Mouse (Mus musculus) limb, embryonic 11.5 days (tissue): Measurements from ENCODE around the gene Galnt4. TPM values are rescaled to one million over a fixed set of nuclear protein-coding genes. Genes with fewer than 3 reads are reported as not detected.
A peak's percentile ranks its signal among the peaks of the same experiment; 100 is the strongest.

Source experiments
- ATAC-seq: fragments of 200-750 bp; cut with Nextera tagmentation; 2 replicates; pipeline ENCODE4 v1.8.0; 2017; ENCODE audit warnings: low read depth; ENCODE audit not compliant: insufficient number of reproducible peaks, low FRiP score, low TSS enrichment
- DNase-seq: peaks from one replicate; pipeline ENCODE4 v3.0.0-alpha.2; 2015; ENCODE audit warnings: low spot score
- H3K27ac ChIP-seq: fragments of 300-500 bp; sonication (generic); replicated peaks from 2 replicates; pipeline ENCODE4 v1.5.1; 2014; ENCODE audit warnings: low read depth, mild to moderate bottlenecking, low read length
- H3K27me3 ChIP-seq: fragments of 300-500 bp; sonication (generic); 2 replicates; pipeline ENCODE4 v1.6.1; 2014; ENCODE audit warnings: mild to moderate bottlenecking, low read length, mixed read lengths; ENCODE audit not compliant: control insufficient read depth, insufficient read depth
- H3K36me3 ChIP-seq: fragments of 300-500 bp; sonication (generic); 2 replicates; pipeline ENCODE4 v1.6.1; 2014; ENCODE audit warnings: mild to moderate bottlenecking, low read length, moderate library complexity, mixed read lengths; ENCODE audit not compliant: control insufficient read depth, insufficient read depth
- H3K4me1 ChIP-seq: fragments of 300-500 bp; sonication (generic); 2 replicates; pipeline ENCODE4 v1.6.1; 2014; ENCODE audit warnings: low read length, mixed read lengths; ENCODE audit not compliant: control insufficient read depth, insufficient read depth
- H3K4me2 ChIP-seq: fragments of 300-500 bp; sonication (generic); 2 replicates; pipeline ENCODE4 v1.6.1; 2014; ENCODE audit warnings: low read depth, mild to moderate bottlenecking, moderate library complexity; ENCODE audit not compliant: severe bottlenecking
- H3K4me3 ChIP-seq: fragments of 300-500 bp; sonication (generic); 2 replicates; pipeline ENCODE4 v1.5.1; 2014; ENCODE audit warnings: low read depth, low read length
- H3K9ac ChIP-seq: fragments of 300-500 bp; sonication (generic); 2 replicates; pipeline ENCODE4 v1.6.1; 2014; ENCODE audit warnings: mild to moderate bottlenecking, low read length
- H3K9me3 ChIP-seq: fragments of 300-500 bp; sonication (generic); 2 replicates; pipeline ENCODE4 v1.6.1; 2016; ENCODE audit warnings: low read length; ENCODE audit not compliant: control insufficient read depth
- WGBS: fragments of 180-500 bp; shearing (Covaris S2); extraction: QIAGEN DNeasy Blood & Tissue Kit; methylation state at CpG from one replicate; pipeline ENCODE4 v1.1.7; 2014; 5-methylcytosine and 5-hydroxymethylcytosine counted together
- polyA plus RNA-seq: library from polyadenylated mRNA; unstranded; fragments of >200 nt; fragmentation: Nextera tagmentation; extraction: Ambion mirVana; gene quantifications from 2 replicates; pipeline ENCODE4 v1.2.1, GENCODE M21; 2014

Galnt4 gene
- polyA plus RNA-seq, 1 experiment from 2014 or later = 5.8 TPM

DNA sequence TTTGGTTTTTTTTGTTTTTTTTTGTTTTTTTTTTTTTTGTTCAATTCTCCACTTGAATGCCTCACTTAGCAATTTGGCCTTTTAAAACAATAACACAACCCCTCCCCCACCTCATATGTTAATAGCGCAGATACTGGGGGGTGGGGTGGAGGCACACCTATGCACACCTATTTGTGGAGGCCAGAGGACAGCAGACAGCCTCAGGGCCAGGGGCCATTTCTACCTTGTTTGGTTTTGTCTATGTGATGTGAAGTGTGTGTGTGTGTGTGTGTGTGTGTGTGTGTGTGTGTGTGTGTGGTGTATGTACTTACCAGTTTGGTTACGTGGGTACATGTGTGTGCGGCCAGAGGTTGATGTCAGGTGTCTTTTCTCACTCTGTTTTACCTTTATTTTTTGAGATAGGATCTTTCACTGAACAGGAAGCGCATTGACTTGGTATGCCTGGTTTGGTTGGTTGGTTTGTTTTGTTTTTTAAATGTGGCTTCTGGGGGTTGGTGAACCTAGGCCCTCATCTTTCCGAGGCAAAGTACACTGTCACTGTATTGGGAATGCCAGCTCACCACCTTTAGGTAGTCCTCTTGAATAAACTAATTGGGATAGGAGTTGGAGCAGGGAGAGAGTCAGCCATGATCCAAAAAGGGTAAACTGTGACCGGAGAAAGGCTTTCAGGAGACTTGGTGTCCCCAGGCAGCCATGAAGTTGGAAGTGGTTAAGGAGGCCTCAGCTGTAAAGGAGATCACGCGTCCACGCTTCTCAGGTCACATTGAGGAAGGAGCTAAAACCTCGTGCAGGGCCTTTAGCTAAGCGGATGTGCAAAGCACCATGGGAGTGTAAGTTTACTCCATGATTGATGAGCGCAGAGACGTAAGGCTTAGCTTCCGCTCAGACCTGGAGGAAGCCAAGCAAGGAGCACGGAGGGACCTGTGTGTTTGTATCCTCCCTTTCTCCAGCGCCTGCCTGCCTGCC lies 9.0 kb downstream of the Galnt4 start:
- 79% methylated on average over 16 of the region's 16 CpGs for WGBS
- H3K4me3 ChIP-seq = no peak overlapping the region
- no peaks in the 10 kb centered on the region for H3K27me3 ChIP-seq
- no peak overlapping the region for H3K9ac ChIP-seq
- H3K4me1 ChIP-seq = peaks cover 10% of the 10 kb centered on the region
- DNase-seq (peak; percentile 19), ATAC-seq (no peak)
- H3K27ac ChIP-seq = no peak overlapping the region
- no peaks in the 10 kb centered on the region for H3K36me3 ChIP-seq
- no peaks in the 10 kb centered on the region for H3K9me3 ChIP-seq
- H3K4me2 ChIP-seq = no peak overlapping the region

- H3K4me2 ChIP-seq = no peak overlapping the region
- DNase-seq (no peak), ATAC-seq (no peak)
- WGBS = 71% methylated on average over 10 of the region's 10 CpGs
- peaks cover 10% of the 10 kb centered on the region for H3K4me1 ChIP-seq
- H3K4me3 ChIP-seq = no peak overlapping the region
- no peaks in the 10 kb centered on the region for H3K9me3 ChIP-seq
- no peaks in the 10 kb centered on the region for H3K36me3 ChIP-seq
- H3K27ac ChIP-seq = no peak overlapping the region
- no peaks in the 10 kb centered on the region for H3K27me3 ChIP-seq
- no peak overlapping the region for H3K9ac ChIP-seq
Observed at GRCm38 (mm10) chr10:99117876-99118275, 9.9 kb downstream of the Galnt4 start.

- no peak overlapping the region for H3K4me2 ChIP-seq
- no peak overlapping the region for H3K9ac ChIP-seq
- H3K4me1 ChIP-seq = peaks cover 10% of the 10 kb centered on the region
- WGBS = 21% methylated on average over 6 of the region's 6 CpGs
- H3K4me3 ChIP-seq = no peak overlapping the region
- H3K27me3 ChIP-seq = no peaks in the 10 kb centered on the region
- peak; percentile 63; the same call in 1 of the 2 replicates for ATAC-seq
- H3K9me3 ChIP-seq = no peaks in the 10 kb centered on the region
- H3K36me3 ChIP-seq = no peaks in the 10 kb centered on the region
- no peak overlapping the region for H3K27ac ChIP-seq
- peak; percentile 67 for DNase-seq
Observed at GRCm38 (mm10) chr10:99118697-99119096, 10.7 kb downstream of the Galnt4 start.

- H3K27me3 ChIP-seq = no peaks in the 10 kb centered on the region
- H3K9me3 ChIP-seq = no peaks in the 10 kb centered on the region
- 84% methylated on average over 4 of the region's 4 CpGs for WGBS
- DNase-seq (no peak), ATAC-seq (no peak)
- H3K9ac ChIP-seq = no peak overlapping the region
- no peak overlapping the region for H3K4me3 ChIP-seq
- H3K4me2 ChIP-seq = no peak overlapping the region
- H3K27ac ChIP-seq = no peak overlapping the region; the same call in 1 of the 2 replicates
- peaks cover 10% of the 10 kb centered on the region for H3K4me1 ChIP-seq
- H3K36me3 ChIP-seq = no peaks in the 10 kb centered on the region
Observed at GRCm38 (mm10) chr10:99119471-99119870, 11.5 kb downstream of the Galnt4 start.

- Histone ChIP-seq H3K27ac (no peak within 1 kb of the TSS), H3K9ac (no peak within 1 kb of the TSS), H3K4me3 (no peak within 1 kb of the TSS), H3K36me3 (no peaks in the 10 kb centered on the region), H3K4me2 (no peak within 1 kb of the TSS), H3K4me1 (peaks cover 5% of the 10 kb centered on the region), H3K27me3 (no peaks in the 10 kb centered on the region), H3K9me3 (no peaks in the 10 kb centered on the region)
- WGBS = 91% methylated on average over 4 of the region's 4 CpGs
- ATAC-seq = no peak
- DNase-seq = no peak
Observed at GRCm38 (mm10) chr10:99126225-99126624, 18.3 kb downstream of the Galnt4 start, which contains the start of gene Phxr2. Phxr2 (minus strand) TSS chr10:99126325.

- Histone ChIP-seq H3K4me2 (no peak overlapping the region), H3K9me3 (no peaks in the 10 kb centered on the region), H3K4me1 (peaks cover 5% of the 10 kb centered on the region), H3K27me3 (no peaks in the 10 kb centered on the region), H3K27ac (no peak overlapping the region), H3K36me3 (no peaks in the 10 kb centered on the region), H3K4me3 (no peak overlapping the region), H3K9ac (no peak overlapping the region)
- DNase-seq (no peak), ATAC-seq (no peak)
- 89% methylated on average over 14 of the region's 14 CpGs for WGBS
Observed at GRCm38 (mm10) chr10:99126954-99127353, 19.0 kb downstream of the Galnt4 start.

- H3K27ac ChIP-seq = no peak overlapping the region
- H3K4me2 ChIP-seq = no peak overlapping the region
- H3K9me3 ChIP-seq = no peaks in the 10 kb centered on the region
- no peaks in the 10 kb centered on the region for H3K36me3 ChIP-seq
- H3K4me1 ChIP-seq = peaks cover 5% of the 10 kb centered on the region
- no peak overlapping the region for H3K4me3 ChIP-seq
- no peak for ATAC-seq
- no peak overlapping the region for H3K9ac ChIP-seq
- H3K27me3 ChIP-seq = no peaks in the 10 kb centered on the region
- WGBS = 69% methylated on average over 11 of the region's 11 CpGs
- DNase-seq = no peak
Observed at GRCm38 (mm10) chr10:99127691-99128261, 19.8 kb downstream of the Galnt4 start.

DNA sequence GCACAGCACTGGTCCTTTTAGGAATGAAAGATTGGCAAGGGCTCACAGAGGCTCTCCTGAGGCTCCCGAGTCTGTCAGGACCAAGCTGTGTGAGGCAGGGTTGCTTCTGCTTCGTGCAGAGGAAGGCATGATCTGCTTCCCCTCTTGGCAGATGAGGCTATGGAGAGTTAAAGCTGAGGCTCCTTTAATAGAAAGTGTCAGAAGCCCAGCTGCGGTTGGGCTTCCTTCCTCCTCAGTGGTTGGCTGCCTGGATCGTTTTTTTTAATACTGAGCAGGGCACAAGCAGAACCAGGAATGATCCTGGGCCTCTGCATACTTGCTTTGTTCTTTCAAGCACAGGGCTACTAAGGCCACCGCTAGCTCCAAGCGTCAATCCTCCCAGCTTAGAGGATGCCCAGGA lies 22.7 kb downstream of the Galnt4 start:
- WGBS = 58% methylated on average over 6 of the region's 6 CpGs
- no peak overlapping the region for H3K4me2 ChIP-seq
- DNase-seq (no peak), ATAC-seq (no peak)
- H3K4me1 ChIP-seq = peaks cover 5% of the 10 kb centered on the region
- H3K27me3 ChIP-seq = no peaks in the 10 kb centered on the region
- H3K36me3 ChIP-seq = no peaks in the 10 kb centered on the region
- no peak overlapping the region for H3K27ac ChIP-seq
- H3K9me3 ChIP-seq = no peaks in the 10 kb centered on the region
- H3K9ac ChIP-seq = no peak overlapping the region
- H3K4me3 ChIP-seq = no peak overlapping the region
